Mouse (Mus musculus): ENCODE data around the gene Olfr9.

DNA sequence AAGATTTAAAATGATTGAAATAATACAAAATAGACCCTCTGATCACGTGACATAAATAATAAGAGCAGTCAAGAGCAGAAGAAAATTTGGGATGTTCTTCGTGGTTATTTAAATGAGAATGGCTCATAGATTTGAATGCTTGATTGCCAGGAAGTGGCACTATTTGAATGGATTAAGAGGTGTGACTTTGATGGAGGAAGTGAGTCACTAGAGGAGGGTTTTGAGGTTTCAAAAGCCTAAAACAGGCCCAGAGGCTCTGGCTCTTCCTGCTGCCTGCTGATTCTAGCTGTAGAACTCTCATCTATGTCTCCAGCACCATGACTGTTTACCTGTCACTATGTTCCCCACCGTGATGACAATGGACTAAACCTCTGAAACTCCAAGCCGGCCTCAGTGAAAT is 16.4 kb upstream of the Olfr9 start:
- TF ChIP-seq GATA1 (IDR thresholded peaks at IDR 0.05; ENCODE audit: borderline replicate concordance, low read length): no peak
- TF ChIP-seq FLI1 (IDR thresholded peaks at IDR 0.05; ENCODE audit: low read length): no peak

Measured in megakaryocyte, embryonic 14.5 days (primary cell).